Mouse (Mus musculus) midbrain, postnatal 0 days (tissue): ENCODE measurements at regions not wholly inside any gene's neighbourhood (a gene's known extent, or its start where the extent isn't known, plus 50 kb on each side); places are given as distances from the start of the nearest gene placed in this dataset.

Source experiments
- ATAC-seq: fragments of 200-750 bp; cut with Nextera tagmentation; 2 replicates; pipeline ENCODE4 v1.8.0; 2017; ENCODE audit warnings: moderate number of reproducible peaks, mild to moderate bottlenecking, moderate TSS enrichment, moderate library complexity; ENCODE audit not compliant: low FRiP score
- DNase-seq: peaks from one replicate; pipeline ENCODE4 v3.0.0-alpha.2; 2015; ENCODE audit warnings: low spot score
- H3K27ac ChIP-seq: fragments of 300-500 bp; sonication (generic); 2 replicates; pipeline ENCODE4 v1.5.1; 2014; ENCODE audit warnings: low read depth, mild to moderate bottlenecking, low read length, mixed read lengths
- H3K27me3 ChIP-seq: fragments of 300-500 bp; sonication (generic); 2 replicates; pipeline ENCODE4 v1.6.1; 2014; ENCODE audit warnings: low read length, control low read depth, mixed read lengths; ENCODE audit not compliant: insufficient read depth
- H3K36me3 ChIP-seq: fragments of 300-500 bp; sonication (generic); 2 replicates; pipeline ENCODE4 v1.6.1; 2014; ENCODE audit warnings: low read length, control low read depth, mixed read lengths; ENCODE audit not compliant: insufficient read depth
- H3K4me1 ChIP-seq: fragments of 300-500 bp; sonication (generic); 2 replicates; pipeline ENCODE4 v1.6.1; 2014; ENCODE audit warnings: mild to moderate bottlenecking, control low read depth, antibody characterized with exemption, low read length, mixed read lengths; ENCODE audit not compliant: insufficient read depth
- H3K4me2 ChIP-seq: fragments of 300-500 bp; sonication (generic); 2 replicates; pipeline ENCODE4 v1.6.1; 2014; ENCODE audit warnings: low read depth, mild to moderate bottlenecking, low read length, mixed read lengths; ENCODE audit not compliant: poor library complexity, severe bottlenecking
- H3K4me3 ChIP-seq: fragments of 300-500 bp; sonication (generic); 2 replicates; pipeline ENCODE4 v1.5.1; 2014; ENCODE audit warnings: low read depth, mild to moderate bottlenecking, low read length, moderate library complexity
- H3K9ac ChIP-seq: fragments of 300-500 bp; sonication (generic); replicated peaks from 2 replicates; pipeline ENCODE4 v1.6.1; 2014; ENCODE audit warnings: mild to moderate bottlenecking, low read length, moderate library complexity, mixed read lengths; ENCODE audit not compliant: poor library complexity, severe bottlenecking
- H3K9me3 ChIP-seq: fragments of 300-500 bp; sonication (generic); 2 replicates; pipeline ENCODE4 v1.6.1; 2016; ENCODE audit warnings: low read length, control low read depth
- CTCF ChIP-seq: IDR thresholded peaks from 2 replicates; pipeline ENCODE4 v1.5.1; 2016; ENCODE audit warnings: antibody characterized with exemption, mild to moderate bottlenecking
- WGBS: fragments of 180-500 bp; shearing (Covaris S2); extraction: QIAGEN DNeasy Blood & Tissue Kit; methylation state at CpG from one replicate; pipeline ENCODE4 v1.1.7; 2014; 5-methylcytosine and 5-hydroxymethylcytosine counted together

GRCm38 (mm10) chr3:149333131-149333530 is 342.8 kb upstream of the Adgrl2 start:
- no peaks in the 10 kb centered on the region for H3K36me3 ChIP-seq
- DNase-seq (no peak), ATAC-seq (no peak)
- no peak for TF ChIP-seq CTCF
- H3K4me1 ChIP-seq, result no peaks in the 10 kb centered on the region
- H3K27me3 ChIP-seq, result no peaks in the 10 kb centered on the region
- H3K9ac ChIP-seq, result no peak overlapping the region
- H3K4me2 ChIP-seq, result no peak overlapping the region
- WGBS, result 41% methylated on average over 10 of the region's 10 CpGs
- H3K4me3 ChIP-seq, result no peak overlapping the region
- H3K27ac ChIP-seq, result no peak overlapping the region
- no peaks in the 10 kb centered on the region for H3K9me3 ChIP-seq

- no peaks in the 10 kb centered on the region for H3K4me1 ChIP-seq
- no peak overlapping the region for H3K4me3 ChIP-seq
- no peak overlapping the region for H3K27ac ChIP-seq
- no peak overlapping the region for H3K4me2 ChIP-seq
- no peaks in the 10 kb centered on the region for H3K9me3 ChIP-seq
- ATAC-seq, result no peak
- no peak for DNase-seq
- no peak overlapping the region for H3K9ac ChIP-seq
- WGBS, result 28% methylated on average over 4 of the region's 4 CpGs
- no peak for TF ChIP-seq CTCF
- no peaks in the 10 kb centered on the region for H3K27me3 ChIP-seq
- no peaks in the 10 kb centered on the region for H3K36me3 ChIP-seq
Measured at GRCm38 (mm10) chr3:149332105-149332504, 341.8 kb upstream of the Adgrl2 start.

GRCm38 (mm10) chr3:149331251-149331960 is 341.1 kb upstream of the Adgrl2 start:
- H3K9ac ChIP-seq, result no peak overlapping the region
- DNase-seq, result no peak

GRCm38 (mm10) chr3:149330716-149331115 is 340.4 kb upstream of the Adgrl2 start:
- ATAC-seq, result no peak
- Histone ChIP-seq H3K36me3 (no peaks in the 10 kb centered on the region), H3K4me2 (no peak overlapping the region), H3K9me3 (no peaks in the 10 kb centered on the region), H3K4me3 (no peak overlapping the region), H3K27ac (no peak overlapping the region), H3K9ac (no peak overlapping the region), H3K4me1 (no peaks in the 10 kb centered on the region), H3K27me3 (no peaks in the 10 kb centered on the region)
- 59% methylated on average over 10 of the region's 10 CpGs for WGBS
- DNase-seq, result no peak
- no peak for TF ChIP-seq CTCF

More at GRCm38 (mm10) chr3:149331251-149331960, 341.1 kb upstream of the Adgrl2 start:
- no peak for TF ChIP-seq CTCF
- no peaks in the 10 kb centered on the region for H3K27me3 ChIP-seq
- H3K36me3 ChIP-seq, result no peaks in the 10 kb centered on the region
- no peak overlapping the region for H3K4me2 ChIP-seq
- no peak for ATAC-seq
- H3K4me3 ChIP-seq, result no peak overlapping the region
- 30% methylated on average over 7 of the region's 7 CpGs for WGBS
- H3K27ac ChIP-seq, result no peak overlapping the region
- no peaks in the 10 kb centered on the region for H3K9me3 ChIP-seq
- no peaks in the 10 kb centered on the region for H3K4me1 ChIP-seq

GRCm38 (mm10) chr3:149330041-149330440 is 339.7 kb upstream of the Adgrl2 start:
- DNase-seq, result no peak
- TF ChIP-seq CTCF, result no peak
- Histone ChIP-seq H3K27me3 (no peaks in the 10 kb centered on the region), H3K4me3 (no peak overlapping the region), H3K4me1 (no peaks in the 10 kb centered on the region), H3K9ac (no peak overlapping the region), H3K36me3 (no peaks in the 10 kb centered on the region), H3K4me2 (no peak overlapping the region), H3K27ac (no peak overlapping the region), H3K9me3 (no peaks in the 10 kb centered on the region)
- no peak for ATAC-seq
- 72% methylated on average over 10 of the region's 10 CpGs for WGBS

- Histone ChIP-seq H3K9me3 (no peaks in the 10 kb centered on the region), H3K4me3 (no peak overlapping the region), H3K27ac (no peak overlapping the region), H3K4me1 (no peaks in the 10 kb centered on the region), H3K4me2 (no peak overlapping the region), H3K36me3 (no peaks in the 10 kb centered on the region), H3K27me3 (no peaks in the 10 kb centered on the region), H3K9ac (no peak overlapping the region)
- TF ChIP-seq CTCF, result no peak
- no peak for DNase-seq
- no peak for ATAC-seq
- WGBS, result 89% methylated on average over 6 of the region's 6 CpGs
Measured at GRCm38 (mm10) chr3:149329615-149330014, 339.3 kb upstream of the Adgrl2 start.
